Mouse (Mus musculus): ENCODE results near the gene Gm5849.
"Not testable (repeated sequence)": the region's sequence is repeated elsewhere in the genome, so short reads cannot be mapped to it uniquely, and the experiment has no call there.

Gene Gm5849

DNA sequence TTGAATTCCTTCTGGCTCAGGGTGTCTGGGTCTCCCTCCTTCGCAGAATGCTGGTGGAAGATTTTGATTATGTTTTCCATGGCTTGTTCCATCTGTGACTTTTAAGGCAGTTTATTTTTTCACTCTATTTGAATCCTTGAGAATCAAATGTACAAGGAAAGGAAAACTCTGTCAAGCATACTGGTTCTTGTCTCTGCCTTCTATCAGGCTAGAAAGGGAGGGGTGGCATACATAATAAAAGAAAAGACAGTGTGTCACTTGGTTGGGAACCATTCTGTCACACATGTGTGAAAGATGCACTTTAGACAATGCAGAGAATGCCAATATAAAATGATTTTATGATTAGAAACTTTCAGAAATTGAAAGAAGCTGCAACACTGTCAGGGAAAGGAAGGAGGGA, at the start of gene Gm5849:
Gene Gm5849, minus strand, starts transcription at position 101 of the 400 bp plus-strand sequence.
- not testable (repeated sequence) for DNase-seq

DNA sequence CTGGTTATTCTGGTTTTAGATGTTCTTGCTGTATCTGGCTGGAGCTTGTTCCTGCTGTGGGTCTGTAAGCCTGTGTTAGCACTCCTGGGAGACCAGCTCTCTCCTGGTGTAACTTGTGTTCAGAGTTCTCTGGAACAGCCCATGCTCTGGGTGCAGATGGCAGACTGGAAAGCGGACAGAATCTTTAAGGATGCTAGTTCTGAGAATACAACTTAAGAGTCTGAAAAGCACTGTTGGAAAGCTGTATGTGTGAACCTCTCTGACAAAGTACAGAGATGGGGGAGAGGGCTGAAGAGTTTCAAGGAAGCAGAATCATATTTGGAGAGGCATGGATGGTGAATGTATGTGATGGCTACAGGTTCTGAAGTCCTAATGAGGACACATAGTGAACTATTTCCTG, 28.0 kb downstream of the Gm5849 start:
- DNase-seq, result no peak

DNA sequence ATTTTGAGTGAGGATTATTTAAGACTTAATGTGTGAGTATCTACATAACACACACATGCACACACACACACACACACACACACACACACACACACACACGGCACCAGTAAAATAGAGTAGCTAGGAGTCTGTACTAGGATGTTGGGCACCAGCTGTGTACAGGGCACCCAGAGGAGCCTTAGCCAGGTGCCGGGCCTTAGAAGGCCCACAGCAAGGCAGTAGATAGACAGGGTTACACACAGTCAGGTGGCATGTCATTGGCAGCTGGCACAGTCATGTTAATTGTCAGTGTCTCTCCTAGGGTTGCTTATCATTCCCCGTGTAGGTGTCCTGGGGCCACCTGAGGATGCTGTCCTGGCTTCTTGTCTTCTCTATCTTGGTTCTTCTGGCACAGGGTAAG, 51.1 kb downstream of the Gm5849 start, which contains the start of gene Pglyrp4:
Gene Pglyrp4, plus strand, starts transcription at position 301 of the 400 bp plus-strand sequence.
- no peak for DNase-seq
